Mouse (Mus musculus): ENCODE results near the gene Odc1. TPM values are rescaled to one million over a fixed set of nuclear protein-coding genes. Genes with fewer than 3 reads are reported as not detected.
"Not testable (repeated sequence)": the region's sequence is repeated elsewhere in the genome, so short reads cannot be mapped to it uniquely, and the experiment has no call there.

Odc1 gene
- polyA plus RNA-seq, 1 experiment from 2014 or later = 240 TPM

GRCm38 (mm10) chr12:17530825-17531224 lies 13.8 kb upstream of the Odc1 start:
- no peak overlapping the region for H3K4me3 ChIP-seq
- no peaks in the 10 kb centered on the region for H3K27me3 ChIP-seq
- H3K27ac ChIP-seq = no peak overlapping the region
- no peak for ATAC-seq (ENCODE audit: low FRiP score)
- H3K36me3 ChIP-seq = no peaks in the 10 kb centered on the region
- no peak overlapping the region for H3K9ac ChIP-seq
- H3K4me2 ChIP-seq (replicated peaks) = no peak overlapping the region
- no peaks in the 10 kb centered on the region for H3K9me3 ChIP-seq (replicated peaks)
- 82% methylated on average over 4 of the region's 4 CpGs for WGBS
- no peaks in the 10 kb centered on the region for H3K4me1 ChIP-seq

- no peak overlapping the region for H3K27ac ChIP-seq
- H3K4me2 ChIP-seq (replicated peaks) = no peak overlapping the region
- 92% methylated on average over 3 of the region's 3 CpGs for WGBS
- no peaks in the 10 kb centered on the region for H3K9me3 ChIP-seq (replicated peaks)
- H3K9ac ChIP-seq = no peak overlapping the region
- H3K4me3 ChIP-seq = no peak overlapping the region
- ATAC-seq (ENCODE audit: low FRiP score) = no peak
- H3K36me3 ChIP-seq = no peaks in the 10 kb centered on the region
- H3K27me3 ChIP-seq = peaks cover 4% of the 10 kb centered on the region; the same call in 1 of the 2 replicates
- no peaks in the 10 kb centered on the region for H3K4me1 ChIP-seq
These were observed 8.4 kb upstream of the Odc1 start for GRCm38 (mm10) chr12:17536222-17536621.

GRCm38 (mm10) chr12:17537147-17537546 lies 7.4 kb upstream of the Odc1 start:
- Histone ChIP-seq H3K4me3 (no peak overlapping the region), H3K9ac (no peak overlapping the region), H3K4me2 (replicated peaks) (no peak overlapping the region), H3K9me3 (replicated peaks) (no peaks in the 10 kb centered on the region), H3K36me3 (no peaks in the 10 kb centered on the region), H3K4me1 (no peaks in the 10 kb centered on the region), H3K27ac (no peak overlapping the region), H3K27me3 (peaks cover 4% of the 10 kb centered on the region; the same call in 1 of the 2 replicates)
- ATAC-seq (ENCODE audit: low FRiP score) = no peak
- WGBS = 82% methylated on average over 3 of the region's 3 CpGs

GRCm38 (mm10) chr12:17538087-17538486 lies 6.5 kb upstream of the Odc1 start:
- H3K9me3 ChIP-seq (replicated peaks) = no peaks in the 10 kb centered on the region
- WGBS = 93% methylated on average over 3 of the region's 3 CpGs

GRCm38 (mm10) chr12:17539041-17539440 lies 5.6 kb upstream of the Odc1 start:
- ATAC-seq (ENCODE audit: low FRiP score) = no peak
- no peaks in the 10 kb centered on the region for H3K36me3 ChIP-seq
- no peak overlapping the region for H3K4me2 ChIP-seq (replicated peaks)
- H3K27me3 ChIP-seq = peaks cover 7% of the 10 kb centered on the region
- H3K9ac ChIP-seq = no peak overlapping the region
- H3K4me3 ChIP-seq = no peak overlapping the region
- H3K27ac ChIP-seq = no peak overlapping the region
- 67% methylated on average over 6 of the region's 6 CpGs for WGBS
- no peaks in the 10 kb centered on the region for H3K4me1 ChIP-seq
- no peaks in the 10 kb centered on the region for H3K9me3 ChIP-seq (replicated peaks)

More at GRCm38 (mm10) chr12:17538087-17538486, 6.5 kb upstream of the Odc1 start:
- Histone ChIP-seq H3K27me3 (peaks cover 7% of the 10 kb centered on the region), H3K4me1 (no peaks in the 10 kb centered on the region), H3K4me2 (replicated peaks) (no peak overlapping the region), H3K9ac (no peak overlapping the region), H3K36me3 (no peaks in the 10 kb centered on the region), H3K4me3 (no peak overlapping the region), H3K27ac (no peak overlapping the region)
- ATAC-seq (ENCODE audit: low FRiP score) = no peak

GRCm38 (mm10) chr12:17540040-17540552 lies 4.5 kb upstream of the Odc1 start:
- Histone ChIP-seq H3K27me3 (peaks cover 7% of the 10 kb centered on the region), H3K4me3 (no peak overlapping the region), H3K36me3 (no peaks in the 10 kb centered on the region), H3K9me3 (replicated peaks) (no peaks in the 10 kb centered on the region), H3K4me1 (no peaks in the 10 kb centered on the region), H3K27ac (no peak overlapping the region), H3K4me2 (replicated peaks) (no peak overlapping the region), H3K9ac (no peak overlapping the region)
- no peak for ATAC-seq (ENCODE audit: low FRiP score)
- 83% methylated on average over 6 of the region's 6 CpGs for WGBS

GRCm38 (mm10) chr12:17545107-17545571 lies 545 bp downstream of the Odc1 start:
- Histone ChIP-seq H3K9me3 (replicated peaks) (no peaks in the 10 kb centered on the region), H3K9ac (peak overlapping the region; percentile 95), H3K4me3 (peak overlapping the region; percentile 86), H3K27ac (peak overlapping the region; percentile 95), H3K36me3 (peaks cover 28% of the 10 kb centered on the region), H3K4me2 (replicated peaks) (peak overlapping the region; percentile 74), H3K27me3 (peaks cover 7% of the 10 kb centered on the region), H3K4me1 (peaks cover 18% of the 10 kb centered on the region)
- peak; percentile 63 for ATAC-seq (ENCODE audit: low FRiP score)
- WGBS = under 1% methylated on average over 40 of the region's 40 CpGs

- Histone ChIP-seq H3K9me3 (replicated peaks) (no peaks in the 10 kb centered on the region), H3K4me3 (peak overlapping the region; percentile 86), H3K9ac (peak overlapping the region; percentile 95), H3K27ac (no peak overlapping the region), H3K4me1 (peaks cover 18% of the 10 kb centered on the region), H3K27me3 (peaks cover 2% of the 10 kb centered on the region), H3K4me2 (replicated peaks) (peak overlapping the region; percentile 74), H3K36me3 (peaks cover 31% of the 10 kb centered on the region)
- ATAC-seq (ENCODE audit: low FRiP score) = no peak
- WGBS = 7% methylated on average over 8 of the region's 8 CpGs
These were observed 1.3 kb downstream of the Odc1 start for GRCm38 (mm10) chr12:17545884-17546283.

GRCm38 (mm10) chr12:17547552-17547951 lies 3.0 kb downstream of the Odc1 start:
- Histone ChIP-seq H3K4me1 (peaks cover 18% of the 10 kb centered on the region), H3K36me3 (peaks cover 45% of the 10 kb centered on the region)
- H3K4me3 ChIP-seq; H3K27ac ChIP-seq; H3K27me3 ChIP-seq; H3K9ac ChIP-seq; ATAC-seq (ENCODE audit: low FRiP score); H3K4me2 ChIP-seq (replicated peaks); H3K9me3 ChIP-seq (replicated peaks): not testable (repeated sequence)
- 93% methylated on average over 9 of the region's 9 CpGs for WGBS

GRCm38 (mm10) chr12:17548505-17548904 lies 3.9 kb downstream of the Odc1 start:
- peaks cover 45% of the 10 kb centered on the region for H3K36me3 ChIP-seq
- no peak overlapping the region for H3K4me3 ChIP-seq
- H3K4me2 ChIP-seq (replicated peaks) = no peak overlapping the region
- H3K27me3 ChIP-seq = no peaks in the 10 kb centered on the region
- WGBS = 58% methylated on average over 5 of the region's 5 CpGs
- ATAC-seq (ENCODE audit: low FRiP score) = no peak
- H3K9ac ChIP-seq = no peak overlapping the region
- H3K9me3 ChIP-seq (replicated peaks) = no peaks in the 10 kb centered on the region
- H3K27ac ChIP-seq = no peak overlapping the region
- peaks cover 18% of the 10 kb centered on the region for H3K4me1 ChIP-seq

GRCm38 (mm10) chr12:17549421-17549820 lies 4.8 kb downstream of the Odc1 start:
- Histone ChIP-seq H3K4me1 (peaks cover 18% of the 10 kb centered on the region), H3K36me3 (peaks cover 45% of the 10 kb centered on the region)
- not testable (repeated sequence) for H3K9me3 ChIP-seq (replicated peaks); H3K27me3 ChIP-seq; H3K9ac ChIP-seq; H3K4me2 ChIP-seq (replicated peaks); H3K4me3 ChIP-seq; ATAC-seq (ENCODE audit: low FRiP score); H3K27ac ChIP-seq
- WGBS = 90% methylated on average over 5 of the region's 5 CpGs

GRCm38 (mm10) chr12:17551208-17551995 lies 6.8 kb downstream of the Odc1 start:
- Histone ChIP-seq H3K27me3 (no peaks in the 10 kb centered on the region), H3K9ac (no peak overlapping the region), H3K9me3 (replicated peaks) (no peaks in the 10 kb centered on the region), H3K27ac (no peak overlapping the region), H3K36me3 (peaks cover 45% of the 10 kb centered on the region), H3K4me2 (replicated peaks) (no peak overlapping the region), H3K4me3 (no peak overlapping the region), H3K4me1 (peaks cover 13% of the 10 kb centered on the region)
- no peak for ATAC-seq (ENCODE audit: low FRiP score)
- WGBS = 84% methylated on average over 3 of the region's 3 CpGs

GRCm38 (mm10) chr12:17552420-17552819 lies 7.8 kb downstream of the Odc1 start:
- Histone ChIP-seq H3K27ac (no peak overlapping the region), H3K9me3 (replicated peaks) (no peaks in the 10 kb centered on the region), H3K4me3 (no peak overlapping the region), H3K4me2 (replicated peaks) (no peak overlapping the region), H3K9ac (no peak overlapping the region), H3K36me3 (peaks cover 43% of the 10 kb centered on the region), H3K4me1 (peaks cover 9% of the 10 kb centered on the region), H3K27me3 (no peaks in the 10 kb centered on the region)
- WGBS = 75% methylated on average over 3 of the region's 3 CpGs
- no peak for ATAC-seq (ENCODE audit: low FRiP score)
